Mouse (Mus musculus): ENCODE data around the gene Mrpl38. TPM values are rescaled to one million over a fixed set of nuclear protein-coding genes. Genes with fewer than 3 reads are reported as not detected.
A peak's percentile ranks its signal among the peaks of the same experiment; 100 is the strongest.

The Mrpl38 gene
- total RNA-seq, 2 experiments from 2014 or later: 8.5 to 9.2 TPM

DNA sequence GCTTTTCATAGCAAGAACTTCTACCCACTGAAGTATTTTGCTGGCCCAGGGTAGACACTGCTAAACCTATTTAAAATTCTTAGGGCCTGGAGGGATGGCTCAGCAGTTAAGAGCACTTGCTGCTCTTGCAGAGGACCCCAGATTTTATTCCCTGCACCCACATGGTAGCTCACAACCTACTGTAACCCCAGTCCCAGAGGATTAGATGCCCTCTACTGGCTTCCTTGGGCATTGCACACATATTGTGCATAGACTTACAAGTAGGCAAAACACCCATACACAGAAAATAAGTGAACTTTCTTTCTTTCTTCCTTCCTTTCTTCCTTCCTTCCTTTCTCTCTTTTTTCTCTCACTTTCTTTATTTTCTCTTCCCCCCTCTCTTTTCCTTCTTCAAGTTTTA lies 20.8 kb downstream of the Mrpl38 start:
- ATAC-seq (replicated peaks; ENCODE audit: low FRiP score, poor library complexity, severe bottlenecking): 0 out of 2 replicates have a peak, but pooled peaks have one; percentile 54

DNA sequence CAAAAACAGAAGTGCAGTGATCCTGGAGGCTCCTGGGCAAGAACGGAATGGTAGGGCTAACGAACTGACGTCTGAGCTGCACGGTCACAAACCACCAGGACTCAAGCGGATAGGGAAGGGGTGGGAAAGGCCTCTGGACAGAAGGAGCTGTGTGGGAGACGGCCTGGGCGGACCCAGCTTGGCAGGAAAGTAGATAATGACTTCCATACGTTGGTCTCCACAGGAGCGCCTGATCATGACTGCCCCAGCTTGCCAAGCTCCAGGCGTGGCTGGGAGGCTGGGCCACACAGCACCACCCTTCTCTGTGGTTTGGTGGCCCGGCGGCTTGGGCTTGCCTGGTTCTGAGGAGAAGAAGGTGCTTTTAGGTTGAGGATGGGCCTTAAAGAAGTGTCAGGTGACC lies 21.4 kb downstream of the Mrpl38 start:
- peak; percentile 78 for ATAC-seq (replicated peaks; ENCODE audit: low FRiP score, poor library complexity, severe bottlenecking)

DNA sequence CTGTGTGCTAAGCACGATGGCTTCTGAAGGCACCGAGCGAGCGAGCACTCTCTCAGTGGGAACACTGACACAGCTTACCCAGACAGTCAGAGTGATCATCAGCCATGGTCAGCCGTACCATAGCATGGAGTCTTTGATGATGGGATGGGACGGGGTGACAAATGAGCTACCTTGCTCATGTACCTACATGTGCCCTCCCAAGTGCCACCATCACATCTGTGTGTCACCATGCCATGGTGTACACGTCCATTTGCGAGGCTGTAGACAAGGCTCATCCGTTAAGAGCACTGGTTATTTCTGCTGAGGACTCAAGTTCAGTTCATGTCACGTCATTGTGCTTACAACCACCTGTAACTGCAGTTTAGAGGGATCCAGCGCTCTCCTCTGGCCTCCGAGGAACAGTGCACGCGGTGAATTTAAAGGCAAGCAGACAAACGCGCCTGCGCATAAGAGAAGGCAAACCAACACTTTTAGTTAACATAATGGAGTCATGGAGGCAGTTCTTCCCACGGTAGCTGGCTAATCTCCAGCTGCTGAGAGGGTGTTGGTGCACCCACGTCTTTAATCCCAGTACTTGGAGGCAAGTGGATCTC lies 27.0 kb downstream of the Mrpl38 start:
- ATAC-seq (replicated peaks; ENCODE audit: low FRiP score, poor library complexity, severe bottlenecking): no peak

DNA sequence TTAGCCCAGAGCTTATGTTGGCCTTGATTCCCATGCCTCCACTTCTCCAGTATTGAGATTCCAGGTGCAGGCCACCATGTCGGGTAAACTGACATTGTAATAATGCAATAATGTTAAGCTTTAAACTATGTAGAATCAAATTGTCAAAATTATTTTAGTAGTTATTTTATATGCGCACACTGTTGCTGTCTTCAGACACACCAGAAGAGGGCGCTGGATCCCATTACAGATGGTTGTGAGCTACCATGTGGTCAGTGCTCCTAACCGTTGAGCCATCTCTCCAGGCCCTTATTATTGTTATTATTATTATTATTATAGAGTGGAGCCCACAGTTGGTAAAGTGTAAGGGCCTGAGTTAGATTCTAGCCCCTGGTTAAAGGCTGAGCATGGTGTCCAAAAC lies 27.6 kb downstream of the Mrpl38 start:
- ATAC-seq (replicated peaks; ENCODE audit: low FRiP score, poor library complexity, severe bottlenecking): no peak

DNA sequence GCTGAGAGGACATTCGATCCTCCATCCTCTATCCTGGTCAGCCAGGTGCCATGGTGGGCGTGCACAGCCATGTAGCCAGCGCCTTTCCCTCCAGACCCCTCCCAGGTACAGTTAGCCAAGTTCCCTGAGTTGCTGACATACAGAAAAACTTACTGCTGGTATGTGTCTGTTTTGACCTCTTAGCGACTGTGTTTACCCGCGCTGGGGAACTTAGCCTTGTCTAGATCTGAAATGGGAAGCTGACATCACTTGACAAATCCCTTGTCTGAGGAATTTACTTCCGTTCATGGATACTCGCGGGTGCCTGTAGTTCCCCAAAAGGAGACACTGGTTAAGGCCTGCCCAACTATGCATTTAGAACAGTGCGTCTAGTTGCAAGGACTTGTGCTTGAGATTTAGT lies 28.1 kb downstream of the Mrpl38 start:
- ATAC-seq (replicated peaks; ENCODE audit: low FRiP score, poor library complexity, severe bottlenecking): no peak

DNA sequence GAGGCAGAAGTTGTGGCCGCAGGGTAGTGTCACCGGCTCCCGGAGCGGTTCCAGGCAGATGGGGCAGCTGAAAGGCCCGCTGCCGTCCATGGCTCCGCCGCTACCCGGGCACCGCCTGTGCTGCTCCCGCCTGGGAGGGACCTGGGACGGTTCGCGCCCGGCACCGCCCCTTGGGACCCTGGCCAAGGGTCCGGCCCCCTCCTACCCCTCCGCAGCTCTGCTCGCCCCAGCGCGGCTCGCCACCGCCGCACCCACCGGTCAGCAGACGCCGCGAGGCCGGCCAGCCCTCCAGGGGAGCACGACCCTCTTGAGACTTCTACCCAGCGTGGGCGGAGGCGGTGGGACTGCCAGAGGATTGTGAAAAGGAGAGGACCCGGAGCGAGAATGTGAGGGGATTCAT lies 28.5 kb downstream of the Mrpl38 start:
- no peak for ATAC-seq (replicated peaks; ENCODE audit: low FRiP score, poor library complexity, severe bottlenecking)

DNA sequence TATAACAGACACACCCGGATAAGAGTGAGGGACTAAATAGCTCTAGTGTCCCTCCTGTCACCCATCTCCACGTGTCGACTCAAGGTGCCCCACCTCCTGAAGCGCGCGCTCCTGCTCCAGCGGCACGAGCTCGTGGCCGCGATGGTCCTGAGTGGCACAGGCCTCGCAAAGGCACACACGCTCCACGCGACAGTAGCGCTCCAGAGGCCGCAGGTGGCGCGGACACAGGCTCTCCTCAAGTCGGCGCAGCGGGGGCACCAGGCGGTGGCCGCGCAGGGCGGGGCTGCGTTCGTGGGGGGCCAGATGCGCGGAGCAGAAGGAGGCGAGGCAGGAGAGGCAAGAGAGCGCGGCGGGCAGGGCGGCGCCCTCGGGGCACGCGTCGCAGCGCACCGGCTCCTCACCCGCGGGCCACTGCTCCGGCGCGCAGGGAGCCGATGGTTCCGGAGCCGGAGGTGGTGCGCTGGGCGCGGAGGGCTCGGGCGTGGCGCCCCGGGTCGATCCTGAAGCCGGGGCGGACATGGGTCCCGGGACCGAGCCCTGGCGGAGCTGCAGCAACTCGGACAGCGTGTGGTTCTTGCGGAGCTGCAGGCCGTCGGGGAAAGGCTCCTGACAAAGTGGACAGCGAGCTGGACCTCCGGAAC lies 29.1 kb downstream of the Mrpl38 start:
- ATAC-seq (replicated peaks; ENCODE audit: low FRiP score, poor library complexity, severe bottlenecking): no peak

DNA sequence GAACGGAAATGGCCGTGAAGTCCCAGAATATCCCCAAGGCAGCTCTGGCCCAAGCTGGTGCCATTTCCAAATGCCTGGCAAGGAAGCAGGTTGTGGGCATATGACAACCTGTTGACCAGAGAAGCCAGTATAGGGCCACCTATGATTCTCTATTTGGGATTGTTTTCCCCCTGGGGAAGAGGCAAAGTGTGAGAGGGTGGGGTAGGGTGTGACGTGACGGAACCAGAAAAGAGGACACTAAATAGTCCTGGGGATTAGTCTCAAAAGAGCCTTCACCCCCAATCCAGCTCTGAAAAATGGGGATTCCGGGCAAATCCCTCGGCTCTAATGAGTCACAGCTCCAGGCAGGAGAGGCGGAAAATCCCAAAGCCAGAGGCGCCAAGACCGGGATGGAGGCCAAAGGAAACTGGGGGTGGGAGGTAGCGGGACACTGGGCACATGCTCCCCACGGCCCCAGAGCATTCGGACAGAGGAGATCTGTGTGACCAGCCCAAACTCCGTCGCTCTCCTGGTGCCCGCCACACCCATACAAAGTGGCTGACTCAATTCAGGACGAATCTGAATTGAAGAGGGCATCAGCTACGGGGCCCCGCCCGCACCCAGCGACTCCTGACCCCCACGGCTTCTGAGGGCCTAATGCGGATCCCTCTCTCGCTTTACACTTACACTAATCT lies 30.1 kb downstream of the Mrpl38 start:
- ATAC-seq (replicated peaks; ENCODE audit: low FRiP score, poor library complexity, severe bottlenecking): no peak

DNA sequence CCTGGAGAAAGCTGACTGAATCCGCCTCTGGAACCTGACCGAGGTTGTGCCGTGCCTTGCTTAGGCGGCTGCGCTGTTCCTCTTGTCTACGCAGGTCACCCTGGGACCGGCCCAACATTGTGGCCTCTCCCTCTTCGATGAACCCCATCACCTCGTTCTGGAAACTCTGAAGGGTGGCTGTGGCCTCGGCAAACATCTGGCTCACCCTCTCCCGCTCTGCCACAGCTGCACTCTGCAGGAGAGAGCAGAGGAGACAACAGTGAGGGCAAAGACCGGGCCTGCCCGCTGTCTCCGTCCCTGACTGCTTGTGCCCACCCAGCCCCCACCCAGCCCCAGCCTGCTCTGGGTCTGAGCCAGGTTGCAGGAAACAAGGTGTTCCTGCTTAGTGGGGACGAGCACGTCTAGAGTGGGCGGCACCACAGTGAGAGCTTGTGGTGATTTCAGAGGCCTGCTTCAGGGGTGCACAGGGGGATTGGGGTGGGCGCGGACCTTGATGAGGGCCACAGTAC lies 30.8 kb downstream of the Mrpl38 start:
- ATAC-seq (replicated peaks; ENCODE audit: low FRiP score, poor library complexity, severe bottlenecking): no peak

DNA sequence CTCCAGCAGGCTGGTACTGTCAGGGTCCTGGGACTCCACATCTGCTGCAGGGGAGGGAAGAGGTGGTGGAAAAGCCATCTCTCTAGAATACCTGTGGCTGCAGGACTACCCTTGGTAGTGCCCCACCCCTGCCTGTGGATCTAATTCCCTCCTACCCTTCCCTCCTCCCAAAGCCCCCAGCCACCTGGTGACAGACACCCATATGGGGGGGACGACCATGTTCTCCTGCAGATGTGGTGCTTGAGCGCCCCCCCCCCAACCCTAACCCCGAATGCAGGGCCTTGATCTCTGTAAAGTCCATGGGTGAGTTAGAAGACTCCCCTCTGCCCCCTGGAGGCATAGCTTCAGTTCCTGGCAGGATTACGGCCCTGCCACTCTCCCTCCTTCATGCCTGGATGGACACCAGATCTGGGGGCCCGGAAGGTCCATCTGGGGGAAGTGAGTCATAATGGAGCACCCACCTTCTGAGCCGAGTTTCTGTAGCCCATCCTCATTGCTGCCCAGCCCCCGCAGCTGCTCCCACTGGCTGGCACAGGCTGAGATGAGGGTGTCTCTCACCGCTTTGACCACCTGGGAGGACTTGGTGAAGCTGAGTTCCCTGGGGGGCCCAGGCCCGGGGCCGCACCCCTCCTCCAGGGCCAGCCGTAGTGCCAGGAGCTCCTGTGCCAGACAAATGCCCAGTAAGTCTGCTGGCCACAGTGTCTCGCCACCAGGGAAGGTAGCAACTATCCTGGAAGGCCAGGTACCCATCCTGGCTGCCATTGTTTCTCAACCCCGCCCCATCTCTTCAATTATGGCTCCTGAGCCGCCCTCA lies 31.5 kb downstream of the Mrpl38 start:
- no peak for ATAC-seq (replicated peaks; ENCODE audit: low FRiP score, poor library complexity, severe bottlenecking)

DNA sequence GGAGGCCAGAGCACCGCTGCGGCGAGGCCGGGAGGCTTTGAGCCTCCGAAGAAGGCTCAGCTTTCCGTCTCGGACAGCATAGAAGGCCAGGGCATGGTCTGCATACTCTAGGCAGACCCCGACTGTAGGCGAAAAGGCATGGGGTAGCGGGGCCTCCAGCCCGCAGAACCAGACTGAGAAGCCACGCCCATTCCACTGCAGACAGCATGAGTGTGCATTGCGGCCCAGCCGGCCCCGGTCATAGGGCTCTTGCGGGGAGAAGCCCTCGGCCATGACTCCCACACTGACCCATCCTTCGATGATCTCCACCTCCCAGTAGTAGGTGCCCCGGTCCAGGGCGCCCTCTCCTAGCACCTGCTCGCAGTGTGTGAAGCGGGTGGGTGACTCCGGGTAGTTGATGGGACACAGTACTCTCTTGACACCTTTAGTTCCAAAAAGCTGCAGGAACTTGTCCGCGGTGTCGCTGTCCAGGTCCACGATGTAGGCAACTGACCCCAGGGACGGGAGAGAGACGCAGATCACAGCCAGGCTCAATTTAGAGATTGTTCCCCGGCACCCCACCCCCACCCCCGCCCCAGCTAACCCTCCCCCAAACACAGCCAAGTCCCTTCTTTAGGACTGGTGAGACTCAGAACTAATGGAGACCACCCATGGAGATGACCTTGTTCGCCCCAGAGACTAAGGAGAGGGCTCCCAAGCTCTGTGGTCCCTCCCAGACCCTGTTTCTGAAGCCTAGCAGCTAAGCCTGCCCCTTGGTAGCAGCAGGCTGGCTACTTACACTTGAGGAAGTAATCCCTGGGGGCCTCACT lies 32.3 kb downstream of the Mrpl38 start:
- ATAC-seq (replicated peaks; ENCODE audit: low FRiP score, poor library complexity, severe bottlenecking): no peak

DNA sequence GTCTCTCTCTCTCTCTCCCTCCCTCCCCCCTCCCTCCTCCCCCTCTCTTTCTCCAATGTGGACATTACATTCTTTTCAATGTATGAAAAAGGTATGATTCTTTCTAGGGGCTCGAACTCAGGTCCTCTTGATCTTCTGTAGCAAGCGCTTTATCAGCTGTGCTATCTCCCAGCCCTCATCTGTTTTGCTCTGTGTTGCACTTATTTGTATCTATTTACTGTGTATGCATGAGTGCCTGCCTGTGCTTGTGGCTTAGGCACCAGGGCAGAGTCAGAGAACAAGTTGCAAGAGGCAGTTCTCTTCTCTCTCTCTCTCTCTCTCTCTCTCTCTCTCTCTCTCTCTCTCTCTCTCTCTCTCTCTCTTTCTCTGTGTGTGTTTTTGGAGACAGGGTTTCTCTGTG lies 33.6 kb downstream of the Mrpl38 start:
- ATAC-seq (replicated peaks; ENCODE audit: low FRiP score, poor library complexity, severe bottlenecking): no peak

DNA sequence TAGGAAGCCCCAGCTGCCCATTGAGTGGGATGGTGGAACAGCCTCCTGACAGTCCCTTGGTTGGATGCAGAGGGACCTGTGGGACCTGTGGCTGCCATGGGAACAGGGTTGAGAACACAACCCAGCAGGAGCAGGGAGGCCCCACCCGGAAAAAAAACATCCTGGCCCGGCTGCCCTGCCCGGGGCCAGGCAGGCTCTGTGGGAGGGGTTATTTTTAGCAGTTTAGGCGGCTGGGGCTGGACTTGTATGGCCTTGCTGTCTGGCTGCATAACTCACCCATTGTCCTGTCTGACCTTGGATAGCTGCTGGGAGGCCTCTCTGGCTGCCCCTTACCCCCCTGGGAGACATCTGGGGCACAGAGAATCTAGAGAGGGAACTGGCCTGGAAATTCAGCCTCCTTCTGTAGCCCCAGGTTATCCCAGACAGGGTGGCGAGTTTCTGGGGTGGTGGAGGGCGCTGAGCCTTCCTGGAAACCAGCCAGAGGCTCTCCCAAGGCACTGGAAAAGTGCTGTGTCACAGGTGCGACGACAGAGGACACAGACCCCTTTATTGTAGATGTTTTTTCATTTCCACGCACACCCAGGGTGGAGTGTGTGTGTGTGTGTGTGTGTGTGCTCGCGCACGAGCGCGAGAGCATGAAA lies 34.5 kb downstream of the Mrpl38 start:
- ATAC-seq (replicated peaks; ENCODE audit: low FRiP score, poor library complexity, severe bottlenecking): no peak

DNA sequence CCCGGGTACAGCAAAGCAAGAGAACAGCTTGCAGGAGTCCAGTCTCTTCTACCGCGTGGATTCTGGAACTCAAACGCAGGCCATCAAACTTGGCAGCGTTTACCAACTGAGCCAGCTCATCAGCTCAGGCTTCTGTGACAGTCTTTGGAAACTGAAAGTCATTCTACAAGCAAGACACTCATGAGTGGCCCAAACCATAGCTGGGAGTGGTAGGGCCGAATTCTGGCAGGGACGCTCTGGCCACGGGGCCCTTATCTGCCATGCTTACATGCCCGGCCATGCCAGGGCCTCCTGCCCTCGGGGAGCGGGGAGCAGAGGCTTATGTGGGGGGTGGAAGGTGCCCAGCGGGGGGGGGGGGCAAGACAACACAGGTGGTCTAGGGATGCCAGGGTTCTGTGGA lies 35.1 kb downstream of the Mrpl38 start:
- ATAC-seq (replicated peaks; ENCODE audit: low FRiP score, poor library complexity, severe bottlenecking): no peak

DNA sequence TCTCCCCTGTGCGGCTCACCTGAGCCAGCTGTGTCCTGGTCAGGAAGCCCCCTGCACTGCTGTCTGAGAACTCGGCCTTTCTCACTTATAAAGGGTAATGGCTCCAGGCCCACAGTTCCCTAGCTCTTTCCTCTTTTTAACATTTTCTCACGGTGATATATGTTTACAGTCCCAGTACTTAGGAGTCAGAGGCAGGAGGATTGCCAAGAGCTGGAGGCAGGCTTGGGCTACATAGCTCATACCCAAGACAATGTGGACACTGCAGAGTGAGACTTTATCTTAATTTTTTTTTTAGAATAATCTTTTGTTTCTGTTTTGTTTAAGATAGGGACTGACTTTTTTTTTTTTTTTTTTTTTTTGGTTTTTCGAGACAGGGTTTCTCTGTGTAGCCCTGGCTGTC lies 36.2 kb downstream of the Mrpl38 start:
- ATAC-seq (replicated peaks; ENCODE audit: low FRiP score, poor library complexity, severe bottlenecking): no peak

DNA sequence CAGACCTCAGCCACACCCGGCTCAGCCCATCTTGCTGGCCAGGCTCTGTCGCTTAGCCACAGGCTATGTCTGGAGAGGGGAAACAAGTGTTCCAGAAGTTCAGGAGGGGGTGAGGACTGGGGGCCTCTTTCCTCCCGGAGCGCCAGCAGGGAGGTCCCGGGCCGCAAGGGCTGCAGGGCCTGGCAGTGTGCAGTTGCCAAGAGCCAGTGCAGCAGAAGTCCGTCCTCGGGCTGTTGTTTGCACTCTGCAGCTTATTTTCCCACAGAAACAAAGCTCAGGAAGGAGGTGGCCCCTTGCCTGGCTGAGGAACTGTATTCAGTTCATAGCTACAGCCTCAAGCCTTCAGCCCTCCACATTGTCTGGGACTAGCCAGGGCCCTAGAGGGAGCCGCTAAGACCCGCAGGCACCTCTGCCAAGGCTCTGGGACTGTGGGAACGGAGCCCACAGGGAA lies 36.7 kb downstream of the Mrpl38 start:
- ATAC-seq (replicated peaks; ENCODE audit: low FRiP score, poor library complexity, severe bottlenecking): no peak

DNA sequence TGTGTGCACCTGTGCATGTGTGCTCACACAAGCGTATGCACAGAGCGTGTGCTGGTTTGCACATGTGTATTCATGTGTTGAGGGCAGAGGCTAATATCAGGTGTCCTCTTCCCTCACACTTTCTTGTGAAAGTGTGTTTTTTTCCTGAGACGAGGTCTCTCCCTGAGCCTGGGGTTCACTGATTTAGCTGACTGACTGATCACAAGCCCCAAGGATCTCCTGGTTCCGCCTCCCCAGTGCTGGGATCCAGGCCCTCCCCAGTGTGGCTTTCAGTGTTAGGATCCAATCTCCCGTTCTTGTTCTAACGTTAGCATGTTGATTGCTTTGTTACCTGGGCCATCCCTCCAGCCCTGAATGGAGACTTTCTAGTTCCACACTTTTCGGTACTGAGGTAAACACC lies 37.8 kb downstream of the Mrpl38 start:
- ATAC-seq (replicated peaks; ENCODE audit: low FRiP score, poor library complexity, severe bottlenecking): no peak

DNA sequence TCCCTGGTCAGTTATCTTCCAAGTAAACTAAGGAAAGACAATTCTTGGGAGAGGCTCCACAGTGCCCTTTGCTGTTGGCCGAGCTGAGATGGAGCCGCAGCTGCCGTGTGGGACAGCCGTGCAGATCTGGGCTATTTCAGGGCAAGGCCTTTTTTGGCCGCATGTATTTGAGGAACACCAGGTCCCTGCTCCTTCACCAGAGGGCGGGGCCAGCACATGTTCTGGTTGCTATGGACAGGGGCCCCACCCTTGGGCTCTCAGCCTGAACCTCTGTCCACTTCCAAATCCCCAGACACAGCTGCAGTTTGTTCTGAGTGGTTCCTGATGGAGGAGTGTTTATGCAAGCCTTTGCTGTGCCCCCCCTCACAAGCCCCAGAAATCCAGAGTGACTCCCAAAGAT lies 38.3 kb downstream of the Mrpl38 start:
- no peak for ATAC-seq (replicated peaks; ENCODE audit: low FRiP score, poor library complexity, severe bottlenecking)

DNA sequence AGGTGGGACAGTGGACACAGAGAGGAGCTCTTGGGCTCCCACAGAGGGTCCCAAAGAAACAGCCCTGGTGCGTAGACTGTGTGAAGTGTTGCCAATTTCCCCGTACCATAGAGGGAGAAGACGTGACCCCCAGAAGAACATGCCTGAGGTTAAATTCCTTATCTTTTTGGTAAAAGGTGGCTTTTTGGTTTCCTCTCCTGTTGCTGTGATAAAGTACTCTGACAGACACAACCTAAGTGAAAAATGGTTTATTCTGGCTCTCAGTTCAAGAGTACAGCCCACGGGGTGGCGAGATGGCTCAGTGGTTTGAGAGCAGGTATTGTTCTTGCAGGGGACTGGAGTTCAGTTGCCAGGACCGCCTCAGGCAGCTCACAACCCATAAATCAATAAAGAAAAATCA lies 39.2 kb downstream of the Mrpl38 start:
- no peak for ATAC-seq (replicated peaks; ENCODE audit: low FRiP score, poor library complexity, severe bottlenecking)
